Mouse (Mus musculus) olfactory bulb, adult 2 months (tissue): ENCODE data around the gene Gpr31b.
"Not testable (repeated sequence)": the region's sequence is repeated elsewhere in the genome, so short reads cannot be mapped to it uniquely, and the experiment has no call there.

Source experiments
- CTCF ChIP-seq: fragments of 200-500 bp; IDR thresholded peaks from 2 replicates; pipeline ENCODE4 v1.5.1; 2012; ENCODE audit warnings: low read depth, mild to moderate bottlenecking, low read length, moderate library complexity; ENCODE audit not compliant: insufficient read depth
- POLR2A ChIP-seq: fragments of 200-500 bp; IDR thresholded peaks from 2 replicates; pipeline ENCODE4 v1.6.1; 2012; ENCODE audit warnings: mild to moderate bottlenecking, low read depth, low read length, moderate library complexity; ENCODE audit not compliant: insufficient read depth

- TF ChIP-seq CTCF, POLR2A: not testable (repeated sequence)
Measured at GRCm38 (mm10) chr17:13092100-13092764, 40.1 kb upstream of the Gpr31b start.
